Mouse (Mus musculus) cerebellum, adult 2 months (tissue): ENCODE data around the gene Ackr4.

Experiments used
- CTCF ChIP-seq: fragments of 200-500 bp; IDR thresholded peaks from 2 replicates; pipeline ENCODE4 v1.5.1; 2011; ENCODE audit warnings: low read depth, mild to moderate bottlenecking, control low read depth, low read length, moderate library complexity, borderline replicate concordance; ENCODE audit not compliant: insufficient read depth
- POLR2A ChIP-seq: fragments of 200-500 bp; IDR thresholded peaks from 2 replicates; pipeline ENCODE4 v1.6.1; 2011; ENCODE audit warnings: low read length, control low read depth, borderline replicate concordance; ENCODE audit not compliant: insufficient read depth

DNA sequence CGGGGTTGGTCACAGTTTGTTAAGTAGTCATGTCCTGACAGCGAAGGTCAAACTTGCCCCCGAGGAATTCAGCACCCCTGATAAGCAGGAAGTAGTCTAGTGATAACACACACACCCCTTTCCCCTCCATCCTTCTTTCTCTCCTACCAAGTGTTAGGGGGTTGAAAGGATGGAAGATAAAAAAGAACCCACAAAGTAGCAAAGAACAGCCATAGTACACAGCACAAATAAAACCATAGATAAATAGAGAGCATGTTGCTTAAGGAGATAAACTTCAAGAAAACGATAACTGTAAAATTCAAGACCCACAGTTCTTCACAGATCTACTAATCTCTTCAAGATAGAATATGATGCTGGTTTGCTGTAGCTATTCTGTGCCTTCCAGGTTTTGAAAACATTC lies 56.5 kb downstream of the Ackr4 start:
- no peak for TF ChIP-seq CTCF
- no peak for TF ChIP-seq POLR2A
